Mouse (Mus musculus) urinary bladder, postnatal 10 days (tissue): Measurements from ENCODE around the gene Slfn8.
"Not testable (repeated sequence)": the region's sequence is repeated elsewhere in the genome, so short reads cannot be mapped to it uniquely, and the experiment has no call there.

ENCODE experiments used
- DNase-seq: peaks from one replicate; pipeline ENCODE4 v3.0.0; 2022; ENCODE audit warnings: low spot score

Slfn8 gene

DNA sequence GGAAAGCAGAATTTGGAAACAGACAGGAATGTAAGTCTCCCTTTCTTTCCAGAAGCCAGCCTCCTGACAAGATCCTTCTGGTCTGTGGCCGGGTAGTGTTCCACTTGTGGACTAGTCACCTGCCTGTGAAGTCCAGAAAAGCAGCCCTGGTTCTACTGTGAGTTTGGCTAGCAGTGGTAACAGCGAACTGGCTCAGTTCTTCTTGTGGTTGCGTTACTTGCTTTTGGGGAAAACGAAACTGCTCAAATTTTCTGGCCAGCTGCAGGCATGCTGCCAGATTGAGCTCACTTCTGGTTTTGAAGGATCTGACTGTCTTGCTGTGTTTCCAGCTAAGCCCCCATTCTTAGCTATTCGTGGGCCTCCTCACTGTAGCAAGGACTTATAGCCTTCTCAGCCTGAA lies at the start of gene Slfn8:
Slfn8 (minus strand) TSS at position 190 of the 400 bp plus-strand sequence.
- no peak for DNase-seq

DNA sequence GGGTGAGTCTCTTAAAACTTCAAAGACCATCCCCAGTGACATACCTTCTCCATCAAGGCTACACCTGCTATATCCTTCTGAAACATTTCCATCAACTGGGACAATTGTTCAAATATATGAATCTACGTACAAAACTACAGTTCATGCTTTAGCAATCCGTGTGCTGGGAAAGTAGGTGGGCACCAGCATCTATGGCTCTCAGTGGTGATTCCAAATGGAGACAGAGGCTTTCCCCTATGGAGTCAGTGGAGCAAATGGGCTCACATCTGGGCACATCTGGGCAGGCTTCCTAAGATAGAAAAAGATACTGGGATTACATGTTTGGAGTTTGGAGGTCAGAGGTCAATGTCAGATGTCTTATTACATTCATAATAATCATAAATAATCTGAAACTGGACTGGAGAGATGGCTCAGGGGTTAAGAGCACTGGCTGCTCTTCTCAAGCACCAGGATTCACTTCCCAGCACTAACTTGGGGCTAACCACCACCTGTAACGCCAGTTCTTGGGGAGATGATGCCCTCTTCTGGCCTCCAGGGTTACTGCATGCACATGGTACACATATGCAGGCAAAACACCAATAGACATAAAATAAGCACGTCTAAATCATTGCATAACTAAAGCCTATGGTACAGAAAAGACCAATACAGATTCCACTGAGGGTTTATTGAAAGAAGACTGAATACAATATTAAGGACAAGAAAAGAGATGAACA lies 47.5 kb upstream of the Slfn8 start:
- DNase-seq, result no peak

- no peak for DNase-seq
Measured at GRCm38 (mm10) chr11:83066640-83067531, 46.3 kb upstream of the Slfn8 start.

- no peak for DNase-seq
Measured at GRCm38 (mm10) chr11:83065441-83066344, 45.1 kb upstream of the Slfn8 start.

DNA sequence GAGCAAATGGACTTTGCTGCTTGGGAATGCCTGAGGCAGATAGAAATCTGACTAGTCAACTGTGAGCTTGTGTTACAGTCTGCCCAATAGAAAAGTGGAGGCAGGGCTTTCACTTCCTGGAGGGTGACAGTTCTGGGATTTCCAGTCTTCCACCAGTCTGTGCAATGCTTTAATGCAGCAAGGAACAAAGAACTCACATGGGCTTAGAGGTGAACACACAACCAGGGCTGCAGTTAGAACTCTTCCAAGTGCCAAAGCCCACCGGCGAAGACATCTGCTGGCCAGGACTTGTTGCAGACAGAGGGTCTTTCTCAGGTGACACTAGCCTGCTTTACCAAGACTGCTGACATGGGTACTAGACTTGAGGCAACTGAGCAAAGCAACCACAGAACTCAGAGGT lies 44.3 kb upstream of the Slfn8 start, which contains the start of gene Slfn2:
Slfn2 (plus strand) TSS at position 167 of the 400 bp plus-strand sequence.
- no peak for DNase-seq

DNA sequence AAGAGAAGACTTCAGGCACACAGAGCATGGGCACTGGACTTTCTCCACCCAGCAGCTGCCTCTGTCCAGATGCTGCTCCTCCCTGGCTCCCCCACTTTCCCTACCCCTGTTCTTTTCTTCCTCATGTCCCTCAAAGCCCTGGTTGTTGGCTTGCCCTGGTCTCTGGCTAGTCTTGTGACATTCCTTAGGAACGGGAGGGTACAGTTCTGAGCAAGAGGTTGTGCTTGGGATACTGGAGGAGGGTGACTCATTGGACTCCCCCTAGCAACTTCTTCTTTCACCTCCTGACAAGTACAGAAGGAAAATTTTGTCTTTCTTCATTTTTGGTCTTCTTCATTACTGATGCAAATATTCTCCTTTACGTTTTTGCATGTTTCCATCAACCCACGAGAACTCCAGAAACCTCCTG lies 43.3 kb upstream of the Slfn8 start:
- DNase-seq, result no peak

DNA sequence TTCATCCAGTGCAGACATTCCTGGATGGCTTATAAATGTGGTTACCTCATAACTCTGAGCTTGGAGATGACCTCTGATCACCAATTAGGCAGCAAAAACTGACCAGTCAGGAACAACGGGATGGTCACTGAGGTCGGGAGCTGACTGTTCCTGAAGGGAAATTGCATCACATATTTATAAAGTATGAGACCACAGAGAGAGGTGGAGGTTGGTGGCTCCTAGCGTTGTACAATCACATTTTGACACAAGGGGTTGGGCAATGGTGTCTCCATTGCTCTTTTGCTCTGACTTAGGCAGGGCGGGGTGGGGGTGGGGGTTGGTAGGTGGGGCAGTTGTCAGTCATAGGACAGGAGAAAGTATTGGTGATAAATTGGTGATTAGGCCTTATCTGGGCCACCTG lies 42.5 kb upstream of the Slfn8 start:
- no peak for DNase-seq

- no peak for DNase-seq
Measured at GRCm38 (mm10) chr11:83061806-83062205, 41.2 kb upstream of the Slfn8 start.

GRCm38 (mm10) chr11:83060412-83061020 lies 39.9 kb upstream of the Slfn8 start:
- DNase-seq, result no peak

GRCm38 (mm10) chr11:83057863-83058262 lies 37.3 kb upstream of the Slfn8 start:
- DNase-seq, result no peak

GRCm38 (mm10) chr11:83045642-83046041 lies 25.0 kb upstream of the Slfn8 start:
- DNase-seq, result no peak

GRCm38 (mm10) chr11:83043891-83044290 lies 23.3 kb upstream of the Slfn8 start:
- no peak for DNase-seq

DNA sequence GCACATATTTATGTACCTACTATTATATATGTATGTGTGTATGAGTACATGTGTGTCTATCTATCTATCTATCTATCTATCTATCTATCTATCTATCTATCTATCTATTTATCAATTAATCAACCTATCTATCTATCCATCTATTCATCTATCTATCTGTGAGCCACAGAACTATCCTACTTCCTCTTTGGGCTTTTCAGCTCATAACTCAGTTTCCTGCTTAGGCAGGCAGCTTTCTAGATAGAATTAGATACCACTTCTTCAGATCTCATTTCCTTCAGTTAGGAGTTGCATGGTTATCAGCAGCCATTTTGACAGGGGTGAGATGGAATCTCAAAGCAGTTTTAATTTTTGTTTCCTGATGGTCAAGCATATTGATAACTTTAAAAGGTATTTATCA lies 20.4 kb upstream of the Slfn8 start:
- DNase-seq, result no peak

- no peak for DNase-seq
Measured at GRCm38 (mm10) chr11:83040325-83040724, 19.7 kb upstream of the Slfn8 start.

DNA sequence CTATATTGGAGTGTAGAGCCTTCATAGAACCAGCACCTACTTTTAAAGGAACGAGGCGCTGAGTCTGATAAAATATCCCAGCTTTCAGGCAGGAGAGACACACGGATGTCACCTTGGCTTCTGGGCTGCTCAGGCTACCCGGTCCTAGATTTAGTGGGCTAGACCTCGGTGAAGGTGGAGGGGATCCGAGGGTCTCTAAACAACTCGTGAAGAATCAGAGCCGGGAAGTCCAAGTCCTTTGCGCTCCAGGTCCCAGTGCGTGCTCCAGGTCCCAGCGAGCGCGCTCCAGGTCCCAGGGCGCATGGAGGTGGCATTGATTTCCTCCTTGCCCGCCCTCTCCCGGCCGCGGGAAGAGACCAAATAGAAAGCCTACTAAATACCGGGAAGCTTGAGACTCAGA lies 19.2 kb upstream of the Slfn8 start:
- no peak for DNase-seq

- no peak for DNase-seq
Measured at GRCm38 (mm10) chr11:83039156-83039555, 18.5 kb upstream of the Slfn8 start.

DNA sequence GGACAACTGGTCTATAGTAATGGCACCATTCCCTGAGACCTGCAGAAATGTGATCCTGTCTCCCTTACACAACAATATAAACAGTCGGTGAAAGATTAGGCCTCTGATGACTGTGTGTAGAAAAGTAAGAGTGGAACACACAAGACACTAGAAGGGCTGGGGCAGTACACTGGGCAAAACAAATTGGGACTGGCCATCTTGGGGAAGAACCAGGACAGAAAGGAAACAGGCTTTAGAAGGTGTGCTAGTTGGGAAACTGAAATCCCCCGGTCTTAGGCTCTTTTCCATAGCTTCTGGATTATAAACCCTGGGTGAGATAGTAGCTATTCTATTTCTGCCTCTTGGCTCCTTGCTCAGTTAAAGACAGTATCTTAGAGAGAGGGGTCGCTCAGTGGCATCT lies 18.1 kb upstream of the Slfn8 start:
- DNase-seq, result not testable (repeated sequence)

GRCm38 (mm10) chr11:83019561-83020519 lies 770 bp downstream of the Slfn8 start:
- not testable (repeated sequence) for DNase-seq

- DNase-seq, result no peak
Measured at GRCm38 (mm10) chr11:83016093-83016492, 4.5 kb downstream of the Slfn8 start.

DNA sequence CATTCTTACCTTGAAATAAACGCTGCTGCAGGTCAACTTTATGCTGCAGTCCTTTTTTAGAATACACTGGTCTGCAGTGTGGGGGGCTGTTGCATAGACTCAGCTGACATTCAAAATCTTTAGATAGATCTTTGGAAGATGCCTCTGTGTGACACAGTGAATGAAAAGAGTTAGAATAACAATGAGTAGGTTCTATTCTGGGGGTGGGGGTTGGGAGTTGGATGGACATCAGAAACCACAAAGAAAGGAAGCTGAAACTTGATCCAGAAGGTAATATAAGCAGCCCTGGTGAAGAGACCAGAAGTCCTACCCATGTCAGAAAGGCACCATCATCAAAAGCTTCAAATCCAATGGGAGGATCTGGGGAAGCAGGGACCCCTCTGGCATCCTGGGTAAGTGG lies 7.3 kb downstream of the Slfn8 start:
- DNase-seq, result no peak
